Mouse (Mus musculus) MEL (cell line): ENCODE measurements around the gene Batf2. TPM values are rescaled to one million over a fixed set of nuclear protein-coding genes. Genes with fewer than 3 reads are reported as not detected.
A peak's percentile ranks its signal among the peaks of the same experiment; 100 is the strongest.

Experiments
- DNase-seq: peaks from one replicate; pipeline ENCODE4 v3.0.0; 2011; ENCODE audit warnings: low read depth, low spot score
- H3K27ac ChIP-seq: 2 replicates; pipeline ENCODE4 v1.5.1; 2012; ENCODE audit warnings: low read depth, mild to moderate bottlenecking, control low read depth, low read length, moderate library complexity; ENCODE audit not compliant: control insufficient read depth
- H3K27me3 ChIP-seq, 2 experiments: fragments of 150-350 bp in 1 of 2; sonication (generic) in 1 of 2; 2 replicates each; pipeline ENCODE4 v1.6.1; 2012; ENCODE audit warnings: low read length in 2 of 2, mild to moderate bottlenecking in 2 of 2, improper control_type of control experiment in 1 of 2, moderate library complexity in 1 of 2; ENCODE audit not compliant: insufficient read depth in 2 of 2, control insufficient read depth in 1 of 2
- H3K36me3 ChIP-seq, 2 experiments: 2 replicates each; pipeline ENCODE4 v1.6.1; 2012 to 2014; ENCODE audit warnings: low read length in 2 of 2, improper control_type of control experiment in 1 of 2, inconsistent platforms in 1 of 2, mild to moderate bottlenecking in 1 of 2; ENCODE audit not compliant: insufficient read depth in 2 of 2, control insufficient read depth in 1 of 2
- H3K4me1 ChIP-seq, 2 experiments: fragments of 150-350 bp in 1 of 2; sonication (generic) in 1 of 2; 2 replicates each; pipeline ENCODE4 v1.6.1; 2012; ENCODE audit warnings: low read length in 2 of 2, improper control_type of control experiment in 1 of 2, mild to moderate bottlenecking in 1 of 2; ENCODE audit not compliant: insufficient read depth in 2 of 2, control insufficient read depth in 1 of 2
- H3K4me3 ChIP-seq, 2 experiments: fragments of 150-350 bp in 1 of 2; sonication (generic) in 1 of 2; 2 replicates each; pipeline ENCODE4 v1.5.1; 2012; ENCODE audit warnings: low read depth in 2 of 2, low read length in 2 of 2, mild to moderate bottlenecking in 2 of 2, moderate library complexity in 2 of 2, control low read depth in 1 of 2, improper control_type of control experiment in 1 of 2; ENCODE audit not compliant: control insufficient read depth in 1 of 2, insufficient read depth in 1 of 2
- H3K79me2 ChIP-seq: 2 replicates; pipeline ENCODE4 v1.6.1; 2012; ENCODE audit warnings: mild to moderate bottlenecking, low read length, moderate library complexity; ENCODE audit not compliant: control insufficient read depth, poor library complexity, insufficient read depth
- H3K9ac ChIP-seq: 2 replicates; pipeline ENCODE4 v1.6.1; 2012; ENCODE audit warnings: low read depth, mild to moderate bottlenecking, control low read depth, low read length, moderate library complexity; ENCODE audit not compliant: control insufficient read depth, poor library complexity, severe bottlenecking
- H3K9me3 ChIP-seq: fragments of 150-350 bp; sonication (generic); replicated peaks from 2 replicates; pipeline ENCODE4 v1.6.1; 2012; ENCODE audit warnings: mild to moderate bottlenecking, low read length, improper control_type of control experiment, moderate library complexity; ENCODE audit not compliant: insufficient read depth
- BHLHE40 ChIP-seq: IDR thresholded peaks from 2 replicates; pipeline ENCODE4 v1.6.1; 2012; ENCODE audit warnings: low read depth, mild to moderate bottlenecking, inconsistent platforms, low read length, improper control_type of control experiment, borderline replicate concordance
- CHD1 ChIP-seq: IDR thresholded peaks from 2 replicates; pipeline ENCODE4 v1.6.1; 2012; ENCODE audit warnings: low read depth, mild to moderate bottlenecking, inconsistent platforms, low read length, improper control_type of control experiment
- CHD2 ChIP-seq: IDR thresholded peaks from 2 replicates; pipeline ENCODE4 v1.6.1; 2011; ENCODE audit warnings: low read length, improper control_type of control experiment
- CTCF ChIP-seq, 3 experiments: IDR thresholded peaks in 2 of 3; conservative IDR thresholded peaks in 1 of 3; 2 replicates each; pipeline ENCODE4 v1.5.1; 2011 to 2012; ENCODE audit warnings: low read length in 3 of 3, low read depth in 2 of 3, mild to moderate bottlenecking in 2 of 3, improper control_type of control experiment in 1 of 3, inconsistent platforms in 1 of 3, mixed read lengths in 1 of 3, moderate library complexity in 1 of 3; ENCODE audit not compliant: control insufficient read depth in 1 of 3, insufficient read depth in 1 of 3, poor library complexity in 1 of 3, severe bottlenecking in 1 of 3
- E2F4 ChIP-seq: IDR thresholded peaks from 2 replicates; pipeline ENCODE4 v1.6.1; 2011; ENCODE audit warnings: low read depth, low read length, improper control_type of control experiment, borderline replicate concordance
- ELF1 ChIP-seq: IDR thresholded peaks from 2 replicates; pipeline ENCODE4 v1.6.1; 2014; ENCODE audit warnings: low read depth, mild to moderate bottlenecking, inconsistent platforms, low read length, improper control_type of control experiment, moderate library complexity
- EP300 ChIP-seq, 2 experiments: IDR thresholded peaks; 2 replicates each; pipeline ENCODE4 v1.6.1; 2011; ENCODE audit warnings: improper control_type of control experiment in 2 of 2, low read length in 2 of 2, low read depth in 1 of 2, mild to moderate bottlenecking in 1 of 2
- ETS1 ChIP-seq: IDR thresholded peaks from 2 replicates; pipeline ENCODE4 v1.6.1; 2012; ENCODE audit warnings: low read depth, mild to moderate bottlenecking, inconsistent platforms, low read length, improper control_type of control experiment, moderate library complexity
- GATA1 ChIP-seq: IDR thresholded peaks from 2 replicates; pipeline ENCODE4 v1.6.1; 2011; ENCODE audit warnings: low read depth, low read length, improper control_type of control experiment
- HCFC1 ChIP-seq: IDR thresholded peaks from 2 replicates; pipeline ENCODE4 v1.6.1; 2012; ENCODE audit warnings: low read depth, mild to moderate bottlenecking, inconsistent platforms, low read length, improper control_type of control experiment, moderate library complexity
- JUND ChIP-seq: IDR thresholded peaks from 2 replicates; pipeline ENCODE4 v1.6.1; 2011; ENCODE audit warnings: low read depth, mild to moderate bottlenecking, improper control_type of control experiment, low read length
- KAT2A ChIP-seq: conservative IDR thresholded peaks from 2 replicates; pipeline ENCODE4 v1.6.1; 2012; ENCODE audit warnings: low read depth, low read length, improper control_type of control experiment, inconsistent platforms
- MAFK ChIP-seq: IDR thresholded peaks from 2 replicates; pipeline ENCODE4 v1.6.1; 2011; ENCODE audit warnings: low read depth, mild to moderate bottlenecking, low read length, improper control_type of control experiment, borderline replicate concordance
- MAX ChIP-seq: IDR thresholded peaks from 2 replicates; pipeline ENCODE4 v1.6.1; 2011; ENCODE audit warnings: low read length, improper control_type of control experiment
- MAZ ChIP-seq: IDR thresholded peaks from 2 replicates; pipeline ENCODE4 v1.6.1; 2012; ENCODE audit warnings: low read depth, mild to moderate bottlenecking, inconsistent platforms, low read length, improper control_type of control experiment
- MEF2A ChIP-seq: IDR thresholded peaks from 2 replicates; pipeline ENCODE4 v1.6.1; 2014; ENCODE audit warnings: low read depth, mild to moderate bottlenecking, inconsistent platforms, low read length, improper control_type of control experiment; ENCODE audit not compliant: poor library complexity, insufficient replicate concordance, severe bottlenecking; ENCODE audit errors: extremely low read depth
- MXI1 ChIP-seq: IDR thresholded peaks from 2 replicates; pipeline ENCODE4 v1.6.1; 2011; ENCODE audit warnings: mild to moderate bottlenecking, low read depth, low read length, improper control_type of control experiment
- MYB ChIP-seq: IDR thresholded peaks from 2 replicates; pipeline ENCODE4 v1.6.1; 2011; ENCODE audit warnings: mild to moderate bottlenecking, low read depth, low read length, improper control_type of control experiment
- MYC ChIP-seq: IDR thresholded peaks from 2 replicates; pipeline ENCODE4 v1.6.1; 2011; ENCODE audit warnings: low read depth, mild to moderate bottlenecking, low read length, improper control_type of control experiment, moderate library complexity
- NELFE ChIP-seq: IDR thresholded peaks from 2 replicates; pipeline ENCODE4 v1.6.1; 2011; ENCODE audit warnings: low read depth, low read length, improper control_type of control experiment
- NRF1 ChIP-seq: IDR thresholded peaks from 2 replicates; pipeline ENCODE4 v1.6.1; 2014; ENCODE audit warnings: low read depth, mild to moderate bottlenecking, inconsistent platforms, low read length, improper control_type of control experiment, moderate library complexity; ENCODE audit not compliant: poor library complexity, insufficient read depth, severe bottlenecking
- POLR2A ChIP-seq, 2 experiments: IDR thresholded peaks; 2 replicates each; pipeline ENCODE4 v1.6.1; 2011 to 2012; ENCODE audit warnings: low read length in 2 of 2, mild to moderate bottlenecking in 2 of 2, control low read depth in 1 of 2, improper control_type of control experiment in 1 of 2, low read depth in 1 of 2, moderate library complexity in 1 of 2; ENCODE audit not compliant: control insufficient read depth in 1 of 2, insufficient read depth in 1 of 2, poor library complexity in 1 of 2
- POLR2AphosphoS2 ChIP-seq: IDR thresholded peaks from 2 replicates; pipeline ENCODE4 v1.6.1; 2011; ENCODE audit warnings: low read length, improper control_type of control experiment
- POLR2AphosphoS5 ChIP-seq: IDR thresholded peaks from 2 replicates; pipeline ENCODE4 v1.6.1; 2012; ENCODE audit warnings: low read depth, borderline replicate concordance, mild to moderate bottlenecking, inconsistent platforms, low read length, moderate library complexity, mixed read lengths
- RAD21 ChIP-seq: IDR thresholded peaks from 2 replicates; pipeline ENCODE4 v1.6.1; 2011; ENCODE audit warnings: mild to moderate bottlenecking, low read depth, low read length, improper control_type of control experiment
- RCOR1 ChIP-seq: IDR thresholded peaks from 2 replicates; pipeline ENCODE4 v1.6.1; 2012; ENCODE audit warnings: low read depth, mild to moderate bottlenecking, inconsistent platforms, low read length, improper control_type of control experiment
- SIN3A ChIP-seq: IDR thresholded peaks from 2 replicates; pipeline ENCODE4 v1.6.1; 2012; ENCODE audit warnings: low read length, improper control_type of control experiment, inconsistent platforms
- SMC3 ChIP-seq: IDR thresholded peaks from 2 replicates; pipeline ENCODE4 v1.6.1; 2011; ENCODE audit warnings: low read depth, low read length, improper control_type of control experiment
- TAL1 ChIP-seq: IDR thresholded peaks from 2 replicates; pipeline ENCODE4 v1.6.1; 2012; ENCODE audit warnings: mild to moderate bottlenecking, inconsistent platforms, low read length, moderate library complexity, mixed read lengths
- TBP ChIP-seq: IDR thresholded peaks from 2 replicates; pipeline ENCODE4 v1.8.0; 2011; ENCODE audit warnings: low read depth, low read length, improper control_type of control experiment
- TCF12 ChIP-seq: IDR thresholded peaks from 2 replicates; pipeline ENCODE4 v1.6.1; 2014; ENCODE audit warnings: low read depth, mild to moderate bottlenecking, inconsistent platforms, low read length, improper control_type of control experiment, moderate library complexity
- UBTF ChIP-seq: IDR thresholded peaks from 2 replicates; pipeline ENCODE4 v1.6.1; 2012; ENCODE audit warnings: low read depth, mild to moderate bottlenecking, inconsistent platforms, low read length, improper control_type of control experiment, moderate library complexity, borderline replicate concordance; ENCODE audit not compliant: insufficient read depth
- USF1 ChIP-seq: IDR thresholded peaks from 2 replicates; pipeline ENCODE4 v1.6.1; 2014; ENCODE audit warnings: low read depth, mild to moderate bottlenecking, inconsistent platforms, low read length, improper control_type of control experiment, moderate library complexity
- USF2 ChIP-seq, 2 experiments: IDR thresholded peaks; 2 replicates each; pipeline ENCODE4 v1.6.1; 2011 to 2012; ENCODE audit warnings: improper control_type of control experiment in 2 of 2, low read length in 2 of 2, borderline replicate concordance in 1 of 2, inconsistent platforms in 1 of 2, low read depth in 1 of 2, mild to moderate bottlenecking in 1 of 2; ENCODE audit not compliant: insufficient read depth in 1 of 2
- ZC3H11A ChIP-seq: IDR thresholded peaks from 2 replicates; pipeline ENCODE4 v1.6.1; 2012; ENCODE audit warnings: low read depth, mild to moderate bottlenecking, inconsistent platforms, low read length, improper control_type of control experiment
- ZMIZ1 ChIP-seq: IDR thresholded peaks from 2 replicates; pipeline ENCODE4 v1.6.1; 2012; ENCODE audit warnings: low read depth, mild to moderate bottlenecking, inconsistent platforms, low read length, improper control_type of control experiment, moderate library complexity
- ZNF384 ChIP-seq: IDR thresholded peaks from 2 replicates; pipeline ENCODE4 v1.6.1; 2012; ENCODE audit warnings: low read depth, mild to moderate bottlenecking, inconsistent platforms, low read length, improper control_type of control experiment
- polyA plus RNA-seq, 2 experiments: library from polyadenylated mRNA; stranded (reverse) in 1 of 2; unstranded in 1 of 2; fragments of >175 nt in 1 of 2; fragments of >200 nt in 1 of 2; gene quantifications; 2 replicates each; pipeline versions ENCODE4 v1.2.1 to v1.2.4; 2012; ENCODE audit warnings: low replicate concordance in 2 of 2, low read depth in 1 of 2; ENCODE audit not compliant: insufficient read length in 2 of 2, insufficient read depth in 1 of 2, missing spikeins in 1 of 2
- total RNA-seq: library from RNA; depleted of rRNA; stranded (reverse); fragments of 300-350 nt; gene quantifications from 2 replicates; pipeline ENCODE4 v1.2.3, GENCODE M21; 2012

Batf2 gene
- total and polyA plus RNA-seq, 3 experiments = 0.19 to 0.60 TPM; not detected in 1

DNA sequence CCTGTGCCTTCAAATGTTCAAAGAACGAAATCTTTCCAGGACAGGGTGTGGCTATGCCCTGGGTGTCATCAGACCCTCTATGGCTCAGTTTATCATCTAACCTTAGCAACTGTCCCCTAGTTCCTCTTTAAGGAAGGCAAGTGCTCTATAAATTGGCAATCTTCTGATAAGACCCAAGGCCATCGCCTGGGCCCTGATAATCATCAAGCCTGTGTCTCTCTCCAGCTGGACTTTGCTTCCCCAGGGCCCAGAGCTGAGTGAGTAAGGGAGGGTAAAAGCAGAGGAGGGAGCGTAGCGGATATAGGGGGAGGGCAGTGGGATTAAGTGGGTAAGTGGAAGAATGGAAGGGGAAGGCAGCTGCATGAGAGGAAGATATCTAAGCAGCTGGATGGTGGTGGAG lies 36.3 kb upstream of the Batf2 start:
- Histone ChIP-seq H3K4me3 (no peak overlapping the region; a peak in 1 of 4 replicates), H3K9ac (peak overlapping the region; percentile 37; the same call in 1 of the 2 replicates), H3K79me2 (no peaks in the 10 kb centered on the region), H3K27ac (peak overlapping the region; percentile 82), H3K27me3 (no peaks in the 10 kb centered on the region), H3K4me1 (peaks cover 28 to 41% of the 10 kb centered on the region in 2 experiments), H3K9me3 (no peaks in the 10 kb centered on the region), H3K36me3 (peaks cover 0 to 37% of the 10 kb centered on the region in 2 experiments; a peak in 2 of 4 replicates)
- DNase-seq = no peak
- TF ChIP-seq TAL1 (peak; percentile 8; the same call in 1 of the 2 replicates), KAT2A (no peak), MAZ (0 out of 2 replicates have a peak, but pooled peaks have one; percentile 15), TBP (no peak), ETS1 (peak; percentile 62), E2F4 (no peak), MYC (no peak), MYB (no peak), SIN3A (peak; percentile 74; the same call in 1 of the 2 replicates), USF1 (no peak), EP300 (IDR thresholded peaks at IDR 0.05; ENCODE audit: low read depth in 1 of 2, low read length in 2 of 2) (peak; percentile 65 to 68; a peak in 3 of 4 replicates), BHLHE40 (no peak), CHD1 (no peak), HCFC1 (peak; percentile 13; the same call in 1 of the 2 replicates), ZNF384 (no peak), RCOR1 (no peak), ELF1 (no peak), USF2 (IDR thresholded peaks at IDR 0.05; ENCODE audit: borderline replicate concordance in 1 of 2, insufficient read depth in 1 of 2, low read depth in 1 of 2, low read length in 2 of 2) (no peak), SMC3 (no peak), ZC3H11A (no peak), ZMIZ1 (no peak), POLR2A (IDR thresholded peaks at IDR 0.05; ENCODE audit: control insufficient read depth in 1 of 2, insufficient read depth in 1 of 2, low read depth in 1 of 2, low read length in 2 of 2, poor library complexity in 1 of 2) (no peak), JUND (no peak), POLR2AphosphoS5 (no peak), MAFK (no peak), MXI1 (peak; percentile 48; the same call in 1 of the 2 replicates), GATA1 (peak; percentile 67), CTCF (IDR thresholded peaks at IDR 0.05 in 2 of 3, conservative IDR thresholded peaks at IDR 0.05 in 1 of 3; ENCODE audit: control insufficient read depth in 1 of 3, insufficient read depth in 1 of 3, low read depth in 2 of 3, low read length in 3 of 3, poor library complexity in 1 of 3, severe bottlenecking in 1 of 3) (no peak), NELFE (0 out of 2 replicates have a peak, but pooled peaks have one; percentile 37), TCF12 (peak; percentile 69; the same call in 1 of the 2 replicates), NRF1 (no peak), UBTF (no peak), MAX (no peak), POLR2AphosphoS2 (no peak), CHD2 (no peak), RAD21 (no peak), MEF2A (no peak)
